ENCODE assay signal across 10 mouse cellular contexts in the genomic region with DNA sequence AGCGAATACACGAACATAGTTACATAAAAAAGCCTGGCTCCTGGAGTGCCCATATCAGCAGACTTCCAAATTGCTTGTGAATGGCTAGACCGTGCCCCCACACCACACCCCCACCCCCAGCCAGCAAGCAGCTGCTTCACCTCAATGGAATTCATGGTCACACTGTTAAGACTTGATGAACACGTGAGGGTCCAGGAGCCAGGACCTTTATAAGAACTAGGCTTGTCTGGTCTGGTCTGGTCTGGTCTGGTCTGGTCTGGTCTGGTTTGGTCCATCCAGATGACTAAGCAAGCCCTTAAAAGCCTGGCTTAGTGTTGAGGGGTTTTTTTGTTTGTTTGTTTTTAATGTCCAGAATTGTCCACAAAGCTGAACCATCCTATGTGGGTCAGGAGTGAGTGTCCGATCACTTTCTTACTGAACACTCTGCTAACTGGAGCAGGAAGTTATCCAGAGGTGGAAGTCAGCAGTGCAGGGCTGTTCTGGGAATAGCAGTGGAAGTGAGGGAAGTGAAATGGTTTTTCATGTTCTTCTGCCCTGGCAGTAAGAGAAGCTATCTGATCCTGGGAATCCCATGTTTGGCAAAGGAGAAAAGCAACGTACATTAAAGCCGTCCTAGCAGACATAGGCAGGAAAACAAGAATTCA. TPM values are rescaled to one million over a fixed set of nuclear protein-coding genes. Genes with fewer than 3 reads are reported as not detected.
A peak's percentile ranks its signal among the peaks of the same experiment; 100 is the strongest.
DNase-seq lines count a peak whose midpoint lies in the region; ATAC-seq and TF ChIP-seq lines count a peak whose summit lies in the region.
"Had no signal": no experiment of that assay in that cellular context is flagged by ENCODE, and none has a peak within 500 bp of the region (broad histone marks: within the 10 kb centered on the region; RNA-seq: fewer than 3 reads in every experiment).

No protein-coding gene starts in this region.

- H3K4me2 ChIP-seq in lung, embryonic 14.5 days: no peak overlapping the region
- H3K4me2 ChIP-seq: stomach, embryonic 15.5 days had no signal

- H3K27ac ChIP-seq in lung, embryonic 14.5 days (ENCODE audit: low read depth): peak overlapping the region; percentile 51

- no peaks in the 10 kb centered on the region for H3K27me3 ChIP-seq in lung, embryonic 14.5 days (ENCODE audit: insufficient read depth, low read length)
- H3K27me3 ChIP-seq: stomach, embryonic 15.5 days had no signal

- no peak for TF ChIP-seq CTCF in lung, embryonic 14.5 days (IDR thresholded peaks at IDR 0.05; ENCODE audit: low read depth)
- TF ChIP-seq CTCF in lung, adult 2 months (IDR thresholded peaks at IDR 0.05; ENCODE audit: insufficient read depth, low read length): no peak

- no peak overlapping the region for H3K4me3 ChIP-seq in lung, embryonic 14.5 days (ENCODE audit: low read depth, low read length)
- no peak overlapping the region for H3K4me3 ChIP-seq in lung, adult 2 months (replicated peaks; ENCODE audit: extremely low read depth, low read depth, low read length)
- H3K4me3 ChIP-seq: stomach, embryonic 15.5 days had no signal

- peak; percentile 74 for ATAC-seq in lung, embryonic 14.5 days (ENCODE audit: insufficient read depth)
- no peak for ATAC-seq in erythroblast, adult 5-6 weeks (replicated peaks; ENCODE audit: low FRiP score, poor library complexity, severe bottlenecking)

- H3K4me1 ChIP-seq in lung, embryonic 14.5 days (ENCODE audit: insufficient read depth): peaks cover 17% of the 10 kb centered on the region
- peaks cover 17% of the 10 kb centered on the region for H3K4me1 ChIP-seq in lung, adult 2 months (ENCODE audit: control insufficient read depth, insufficient read depth, low read length)

- no peaks in the 10 kb centered on the region for H3K36me3 ChIP-seq in lung, embryonic 14.5 days (ENCODE audit: insufficient read depth)
- H3K36me3 ChIP-seq: stomach, embryonic 15.5 days had no signal

- H3K9me3 ChIP-seq in lung, embryonic 14.5 days (ENCODE audit: low read depth, low read length): no peaks in the 10 kb centered on the region
- H3K9me3 ChIP-seq: stomach, embryonic 15.5 days had no signal

- 40% methylated on average over 7 of the region's 7 CpGs for WGBS in lung, embryonic 14.5 days
- WGBS in lung, adult 2 months: 41% methylated on average over 7 of the region's 7 CpGs

- no peak for TF ChIP-seq POLR2A in lung, adult 2 months (IDR thresholded peaks at IDR 0.05; ENCODE audit: borderline replicate concordance, extremely low read depth, low read depth, low read length)

- peak; percentile 32 for DNase-seq in lung, embryonic 14.5 days
- DNase-seq in lung, adult 2 months: no peak
- peak; percentile 36 for DNase-seq in forelimb bud, embryonic 11.5 days (ENCODE audit: low read depth, low spot score)
- DNase-seq in kidney, postnatal 10 days: peak; percentile 78
- peak; percentile 81 to 82 for DNase-seq in urinary bladder, adult 18-20 months (ENCODE audit: low spot score in 2 of 2)
- DNase-seq in ovary, postnatal 14 days (ENCODE audit: low spot score): no peak
- no peak for DNase-seq in liver

- H3K9ac ChIP-seq in lung, embryonic 14.5 days: no peak overlapping the region
- H3K9ac ChIP-seq: stomach, embryonic 15.5 days had no signal

RNA-seq across cellular contexts. Expression of a gene that starts 51.3 kb away (rescaled TPM):
- polyA plus RNA-seq in lung, embryonic 14.5 days (2014; fragmentation: Nextera tagmentation; extraction: Ambion mirVana): not detected in 2 replicates
- not detected in 2 replicates for polyA plus RNA-seq in lung, adult 2 months (2012; rRNA removed)
- not detected in 2 replicates for total RNA-seq in erythroblast, adult 5-6 weeks (2015; ENCODE audit: low replicate concordance)
- not detected in 2 replicates for total RNA-seq in erythroblast, adult 5-6 weeks (2017; ENCODE audit: low replicate concordance)
- polyA plus RNA-seq: large intestine, adult 2 months; stomach, embryonic 15.5 days had no signal

Comparison
In these comparisons a context has a peak if more than half of its experiments do, and no peak if none do; other contexts are left out.
1. DNase-seq: peak in lung, embryonic 14.5 days (single experiment), forelimb bud, embryonic 11.5 days (single experiment), kidney, postnatal 10 days (single experiment) and urinary bladder, adult 18-20 months (2 of 2); none in lung, adult 2 months (single experiment), ovary, postnatal 14 days (single experiment) and liver (single experiment).